Mouse (Mus musculus) c-Kit-positive CD71-positive TER-119-negative erythroid progenitor cells, embryonic 14.5 days (primary cell): ENCODE measurements around the gene Ubash3b.

Experiments
- DNase-seq: peaks from one replicate; pipeline ENCODE4 v3.0.0-alpha.2; 2013; ENCODE audit warnings: low read depth

Gene Ubash3b

GRCm38 (mm10) chr9:41051080-41051932, 110.2 kb downstream of the Ubash3b start:
- no peak for DNase-seq

DNA sequence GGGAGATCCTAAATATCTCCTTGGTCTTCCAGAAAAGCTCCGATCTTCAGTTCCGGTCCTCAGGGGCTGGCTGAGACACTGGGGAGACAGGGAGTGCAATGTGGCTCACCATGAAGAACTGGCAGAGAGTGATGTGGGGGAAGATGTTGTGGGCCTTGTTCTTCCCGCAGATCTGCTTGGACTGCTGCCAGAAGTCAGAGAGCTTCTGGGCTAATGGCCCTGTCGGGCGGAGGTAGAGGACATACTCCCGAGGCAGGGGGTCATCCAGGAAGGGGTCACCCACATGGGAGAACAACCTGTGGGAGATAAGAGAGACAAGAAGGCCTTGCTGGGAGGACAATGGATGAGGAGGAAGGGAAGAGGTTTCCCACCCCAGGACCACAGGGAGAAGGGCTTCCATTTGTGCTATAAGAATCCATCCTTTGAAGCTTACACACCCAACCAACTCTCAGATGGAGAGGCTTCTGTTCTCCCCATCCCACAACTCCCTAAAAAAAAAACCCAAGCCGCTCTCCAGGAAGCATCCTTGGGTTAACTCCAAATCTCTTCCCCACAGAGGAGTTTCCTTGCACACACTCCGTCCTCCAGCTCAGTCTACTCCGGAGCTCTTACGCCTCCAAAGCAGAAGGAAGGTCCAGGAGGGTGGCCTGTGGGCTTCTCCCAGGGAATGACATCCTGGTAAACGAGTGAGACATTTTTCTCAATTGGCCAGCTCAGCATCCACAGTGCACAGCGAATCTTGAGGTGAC, 111.0 kb downstream of the Ubash3b start:
- DNase-seq, result no peak

DNA sequence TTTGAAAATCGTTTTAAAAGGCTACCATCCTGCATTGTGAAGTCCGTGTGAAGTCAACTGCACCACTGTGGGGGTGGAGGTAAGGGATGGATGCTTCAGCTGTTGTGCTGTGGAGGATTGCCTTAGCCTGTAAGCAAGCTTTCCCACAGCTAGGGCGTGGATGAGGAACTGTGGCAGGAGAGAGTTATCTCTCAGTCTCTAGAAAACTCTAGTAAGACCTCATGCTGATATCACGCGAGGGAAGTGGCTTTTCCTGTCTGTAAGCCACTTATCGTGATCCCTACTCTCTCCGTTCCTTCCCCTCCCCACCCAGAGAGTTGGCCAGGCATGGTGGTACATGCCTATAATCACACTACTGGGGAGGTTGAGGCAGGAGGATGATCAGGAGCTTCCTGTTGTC, 112.2 kb downstream of the Ubash3b start:
- no peak for DNase-seq

DNA sequence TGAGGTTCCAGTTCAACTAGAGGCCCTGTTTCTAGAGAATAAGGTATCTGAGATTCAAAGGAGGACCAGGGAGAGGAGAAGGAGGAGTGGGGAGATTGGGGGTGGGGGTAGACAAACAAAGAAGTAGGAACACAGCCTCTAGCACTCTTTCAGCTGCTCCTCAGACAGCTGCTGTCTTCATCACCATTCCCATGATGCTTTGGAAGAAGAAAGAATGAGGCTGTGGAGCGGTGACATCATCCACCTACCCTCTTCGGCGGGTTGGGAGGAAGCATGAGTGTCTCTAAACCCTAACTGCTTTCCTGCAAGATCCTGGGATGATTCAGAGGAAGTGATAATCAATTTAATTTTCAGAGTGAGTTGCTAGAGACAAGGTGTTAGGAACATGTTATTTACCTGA, 112.7 kb downstream of the Ubash3b start:
- DNase-seq, result no peak

DNA sequence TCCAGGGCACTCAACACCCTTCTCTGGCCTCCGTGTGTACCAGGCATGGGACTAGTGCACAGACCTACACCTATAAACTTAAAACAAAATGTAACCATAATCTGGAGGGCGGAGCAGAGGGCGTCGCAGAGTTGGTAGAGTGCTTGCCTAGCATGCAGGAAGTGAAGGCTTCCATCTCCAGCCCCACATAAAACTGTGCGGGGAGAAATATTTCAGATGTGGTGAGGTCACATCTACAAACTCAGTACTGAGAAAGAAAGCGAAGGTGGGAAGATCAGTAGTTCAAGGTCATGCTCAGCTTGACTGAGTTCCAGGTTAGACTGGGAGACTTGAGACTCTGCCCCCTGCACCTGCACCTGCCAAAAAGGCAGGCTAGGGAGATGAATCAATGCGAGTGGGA, 113.3 kb downstream of the Ubash3b start:
- no peak for DNase-seq

DNA sequence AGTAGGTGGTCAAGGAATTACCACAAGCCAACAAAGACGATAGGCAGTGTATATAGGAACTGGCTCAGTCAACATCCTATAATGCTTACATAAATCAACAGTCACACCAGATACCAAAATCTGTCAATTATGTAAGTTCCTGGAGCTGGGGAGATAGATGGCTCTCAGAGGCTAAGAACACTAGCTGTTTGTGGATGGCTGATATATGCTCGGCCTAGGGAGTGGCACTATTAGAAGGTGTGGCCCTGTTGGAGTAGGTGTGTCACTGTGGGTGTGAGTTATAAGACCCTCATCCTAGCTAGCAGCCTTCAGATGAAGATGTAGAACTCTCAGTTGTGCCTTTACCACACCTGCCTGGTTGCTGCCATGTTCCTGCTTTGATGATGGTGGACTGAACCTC, 113.8 kb downstream of the Ubash3b start:
- no peak for DNase-seq

GRCm38 (mm10) chr9:41044626-41045025, 116.9 kb downstream of the Ubash3b start:
- peak; percentile 74 for DNase-seq

DNA sequence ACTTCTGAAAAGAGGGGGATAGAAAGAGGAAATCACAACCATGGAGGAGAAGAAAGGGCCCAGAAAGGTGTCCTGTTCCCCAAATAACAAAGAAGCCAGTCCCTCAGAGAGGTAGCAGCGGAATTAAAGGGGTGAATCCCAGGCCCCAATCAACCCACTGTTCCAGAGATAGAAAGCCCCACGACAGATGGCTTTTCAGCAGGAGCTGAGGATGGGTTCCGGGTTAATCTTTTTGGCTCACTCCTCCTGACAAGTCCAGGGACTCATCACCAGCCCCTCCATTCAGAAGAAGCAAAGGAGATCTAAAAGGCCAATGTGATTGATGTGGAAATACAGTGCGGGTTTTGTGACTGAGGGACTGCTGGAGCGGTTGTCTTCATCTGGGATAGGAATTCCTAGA, 117.9 kb downstream of the Ubash3b start:
- DNase-seq, result no peak

- no peak for DNase-seq
Measured at GRCm38 (mm10) chr9:41041404-41041803, 120.1 kb downstream of the Ubash3b start.

DNA sequence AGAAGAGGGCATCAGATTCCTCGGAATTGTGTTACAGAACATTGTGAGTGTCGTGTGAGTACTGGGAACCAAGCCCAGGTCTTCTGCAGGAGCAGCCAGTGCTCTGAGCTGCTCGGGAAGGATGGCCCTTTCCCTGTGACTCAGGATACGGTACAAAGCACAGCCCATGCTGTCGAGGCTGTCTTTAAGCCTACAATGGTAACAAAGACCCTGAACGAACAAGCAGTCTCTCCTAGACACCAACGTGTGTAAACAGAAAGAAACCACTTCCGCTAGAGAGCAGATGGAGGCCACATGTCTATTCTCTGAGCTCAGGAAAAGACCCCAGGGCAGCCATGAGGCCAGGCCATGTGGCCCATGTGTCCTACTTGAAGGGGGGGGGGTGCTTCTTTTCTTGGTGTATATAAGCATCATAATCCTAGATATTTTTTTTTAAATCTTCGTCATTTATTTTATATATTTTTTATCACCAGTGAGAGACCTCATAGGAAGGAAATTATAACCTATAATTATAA, 123.3 kb downstream of the Ubash3b start:
- DNase-seq, result no peak

- no peak for DNase-seq
Measured at GRCm38 (mm10) chr9:41031590-41032489, 129.7 kb downstream of the Ubash3b start.

DNA sequence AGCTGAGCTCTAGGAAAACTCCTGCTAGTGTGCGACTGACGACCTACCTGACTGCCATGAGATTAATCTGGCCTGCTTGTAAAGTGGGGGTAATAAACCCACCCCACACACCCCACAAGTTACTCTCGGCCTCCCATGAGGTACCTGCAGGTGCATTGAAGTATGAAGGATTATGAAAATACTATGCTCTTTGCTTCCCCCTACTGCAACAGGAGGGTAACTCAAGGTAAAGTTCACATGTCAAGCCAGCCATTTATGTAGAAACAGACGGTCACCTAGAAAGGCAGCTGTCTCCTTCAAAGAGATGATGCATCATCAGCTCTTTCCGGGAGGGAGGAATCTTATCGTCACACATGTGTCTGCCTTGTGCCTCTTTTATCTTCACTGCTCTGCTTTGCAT, 131.7 kb downstream of the Ubash3b start:
- no peak for DNase-seq

DNA sequence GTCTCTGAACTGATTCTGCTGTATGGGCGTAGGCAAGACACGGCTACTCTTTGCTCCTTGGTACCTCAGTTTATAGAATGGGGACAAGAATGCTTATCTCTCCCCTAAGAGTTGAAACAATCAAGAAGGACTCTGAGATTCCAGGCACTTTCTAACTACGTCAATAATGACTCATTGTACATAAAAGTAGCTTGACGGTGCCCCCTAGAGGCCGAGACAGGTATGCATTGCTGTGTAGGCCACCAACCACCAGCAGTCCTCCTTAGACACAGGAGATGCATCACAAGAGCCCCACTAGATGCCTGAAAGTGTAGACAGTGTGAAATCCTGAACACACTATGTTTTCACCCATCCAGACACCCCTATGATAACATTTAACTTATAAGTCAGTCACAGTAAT, 133.0 kb downstream of the Ubash3b start:
- peak; percentile 37 for DNase-seq

DNA sequence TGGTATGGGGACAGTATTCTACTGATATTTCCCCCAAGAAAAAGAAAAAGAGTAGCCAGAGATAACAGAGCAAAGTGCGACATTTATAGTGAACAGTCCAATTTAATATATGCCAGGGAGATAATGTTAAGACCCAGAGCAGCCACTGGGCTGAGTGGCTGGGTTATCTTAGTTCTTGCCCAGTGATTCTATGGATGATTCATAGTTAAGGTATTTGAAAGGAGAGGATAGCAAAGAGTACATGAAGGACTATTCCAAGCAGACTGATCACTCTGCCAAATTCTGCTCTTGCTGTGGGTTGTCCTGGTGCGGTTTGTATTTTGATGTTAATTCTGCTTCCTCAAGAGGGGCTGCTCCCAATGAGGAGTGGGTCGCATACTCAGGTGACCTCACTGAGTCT, 139.8 kb downstream of the Ubash3b start:
- no peak for DNase-seq

GRCm38 (mm10) chr9:41020486-41020885, 141.0 kb downstream of the Ubash3b start:
- DNase-seq, result no peak

DNA sequence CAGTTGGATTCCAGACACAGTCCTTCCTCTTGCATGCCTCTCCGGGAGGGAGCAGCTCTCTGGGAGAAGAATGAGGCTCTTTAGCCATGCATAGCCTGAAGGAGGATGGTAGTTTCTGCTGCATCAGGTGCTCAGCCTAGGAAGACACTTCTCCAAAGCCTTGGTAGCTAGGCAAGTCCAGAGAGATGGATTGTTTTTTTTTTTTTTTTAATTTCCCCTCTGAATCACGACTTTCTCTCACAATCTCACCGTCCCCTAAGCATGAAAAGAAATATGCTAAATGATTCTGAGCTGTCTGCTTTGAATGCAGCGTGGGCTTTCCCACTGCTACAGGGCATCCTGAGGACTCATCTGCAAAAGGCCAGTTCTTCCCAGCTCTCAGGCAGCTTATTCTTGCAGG, 147.0 kb downstream of the Ubash3b start:
- no peak for DNase-seq

DNA sequence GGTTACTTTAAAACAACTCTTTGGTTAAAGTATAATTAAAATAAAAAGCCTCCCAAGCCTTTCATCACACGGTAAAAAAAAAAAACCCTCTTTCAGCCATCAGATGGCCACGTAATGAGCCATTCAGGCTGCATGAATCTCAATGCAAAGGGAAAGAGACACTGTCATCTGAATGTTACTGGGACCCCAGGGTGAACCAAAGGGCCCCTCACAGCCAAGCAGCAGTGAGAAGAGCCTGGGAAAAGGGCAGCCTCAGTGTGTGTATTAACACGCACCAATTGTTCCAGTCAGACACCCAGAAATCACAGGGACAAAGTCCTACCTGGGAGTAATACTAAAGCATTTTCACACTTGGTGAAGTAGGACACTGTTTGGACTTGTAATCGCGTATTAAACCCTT, 149.0 kb downstream of the Ubash3b start:
- DNase-seq, result no peak

DNA sequence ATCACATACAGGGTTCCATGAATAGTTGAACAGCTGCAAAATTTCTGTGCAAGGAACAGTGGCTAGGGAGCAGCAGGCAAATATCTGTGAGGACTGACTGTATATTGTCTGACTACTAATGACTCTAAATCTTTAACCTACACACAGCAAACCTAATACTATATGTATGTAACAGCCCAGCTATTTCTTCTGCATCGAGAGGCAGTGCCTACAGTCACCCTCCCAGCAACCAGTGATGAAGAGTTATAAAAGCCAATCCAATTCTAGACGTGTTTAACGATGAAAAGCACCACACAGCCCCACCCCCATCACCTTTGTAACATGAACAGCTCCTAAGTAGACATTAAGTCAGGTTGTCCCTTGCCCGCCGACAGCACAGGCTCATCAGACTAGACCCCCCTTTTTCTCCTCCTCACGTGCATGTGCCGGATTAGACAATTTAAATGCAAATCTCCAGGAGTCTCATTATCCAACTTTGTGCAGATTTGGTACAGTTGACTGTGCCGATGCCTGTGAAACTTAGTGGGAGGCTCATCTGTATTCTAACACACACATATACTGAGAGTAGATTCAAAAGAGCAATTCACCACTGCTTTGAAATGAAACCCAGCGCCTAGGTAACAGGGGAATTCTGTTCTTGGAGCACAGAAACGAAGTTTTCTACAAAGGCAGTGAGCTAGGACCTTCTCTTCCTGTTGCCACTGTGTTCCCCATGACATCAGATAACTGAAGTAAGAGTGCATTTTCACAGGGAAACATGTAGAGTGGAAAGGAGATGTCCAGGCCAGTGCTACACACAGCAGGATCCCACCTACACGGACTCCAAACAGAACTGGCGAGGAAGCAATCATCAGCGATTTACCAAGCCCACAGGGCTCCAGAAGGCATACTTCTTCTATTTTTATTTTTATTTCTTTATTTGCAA, 149.7 kb downstream of the Ubash3b start:
- no peak for DNase-seq

DNA sequence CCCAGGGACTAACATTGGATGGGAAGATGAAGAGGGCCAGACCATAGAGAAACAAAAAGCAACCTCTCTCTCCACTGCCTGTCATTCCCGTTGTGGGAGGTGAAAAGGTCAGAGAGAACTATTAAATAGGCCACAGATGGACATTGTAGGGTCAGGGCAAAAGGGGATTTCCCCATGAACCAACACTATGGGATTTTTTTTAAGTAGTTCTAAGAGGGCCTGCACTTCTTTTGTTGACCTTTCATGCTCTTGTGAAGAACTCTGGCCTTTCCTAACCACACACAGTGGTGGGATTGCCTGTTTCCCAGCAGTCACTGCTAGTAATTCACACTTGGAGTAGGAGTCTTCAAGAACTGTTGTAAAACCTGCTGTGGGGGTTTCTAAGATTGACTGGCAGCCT, 153.7 kb downstream of the Ubash3b start:
- DNase-seq, result no peak

DNA sequence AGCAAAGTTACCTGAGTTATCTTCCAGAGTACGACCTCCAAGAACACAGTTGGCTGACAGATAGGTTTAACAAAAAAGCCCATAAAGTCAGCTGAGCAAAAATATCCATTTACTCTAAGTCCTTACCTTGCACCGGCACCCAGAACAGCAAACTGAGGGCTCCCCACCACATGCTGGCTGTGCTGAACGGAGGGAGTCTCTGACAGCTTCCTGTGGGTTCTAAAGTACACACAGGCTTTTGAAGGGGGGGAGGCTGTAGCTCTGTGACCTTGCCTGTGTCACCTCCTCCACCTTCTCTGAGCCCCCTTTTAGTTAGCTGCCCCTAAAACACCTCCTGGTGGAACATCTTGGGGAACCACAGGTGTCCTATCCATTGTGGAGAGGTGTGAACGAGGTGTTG, 157.1 kb downstream of the Ubash3b start, which contains the start of gene Crtam:
Crtam (minus strand) TSS at position 214 of the 400 bp plus-strand sequence.
- DNase-seq, result no peak
